Mouse (Mus musculus): ENCODE results near the gene Phrf1.

DNA sequence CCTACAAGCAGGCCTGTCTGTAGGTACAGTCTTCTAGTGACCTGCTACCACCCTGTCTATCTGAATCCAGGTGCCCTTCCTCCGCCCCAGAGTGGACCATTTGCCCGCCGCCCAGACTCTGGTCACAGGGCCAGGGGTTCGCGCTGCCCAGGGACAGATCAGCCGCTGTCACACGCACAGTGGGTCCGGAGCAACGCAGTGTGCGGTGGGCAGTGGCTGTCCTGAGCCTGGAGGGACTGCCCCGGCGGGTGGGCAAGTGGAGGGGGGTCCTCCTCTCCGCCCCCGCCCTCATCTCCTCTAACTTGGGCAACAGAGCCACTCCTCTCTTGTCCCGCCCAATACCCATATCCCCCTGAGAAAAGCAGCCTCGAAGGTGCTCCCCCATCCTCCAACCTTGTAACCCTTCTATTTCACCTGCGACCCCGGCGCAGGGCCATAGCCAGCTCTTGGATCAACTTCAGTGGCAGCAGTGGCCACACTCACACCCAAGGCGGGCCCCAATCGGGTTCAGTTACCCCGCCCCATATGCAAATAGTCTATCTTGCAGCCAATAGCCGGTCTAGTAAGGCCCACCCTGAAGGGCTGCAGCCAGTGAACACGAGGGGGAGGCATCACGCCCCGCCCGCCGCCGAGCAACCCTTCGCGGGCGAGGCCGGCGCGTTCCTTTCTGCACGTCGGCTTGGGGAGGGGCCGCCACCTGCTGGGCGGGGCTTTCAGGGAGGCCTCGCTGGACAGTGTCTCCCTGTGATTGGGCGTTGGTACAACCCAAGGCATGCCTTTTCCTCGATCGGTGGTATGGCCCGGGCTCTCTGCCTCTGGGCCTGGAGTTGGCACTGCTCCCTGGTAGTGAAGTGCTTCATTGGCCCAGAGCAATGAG, 7.1 kb upstream of the Phrf1 start:
- TF ChIP-seq BHLHE40 (IDR thresholded peaks at IDR 0.05; ENCODE audit: borderline replicate concordance, low read depth, low read length) (no peak), POLR2AphosphoS5 (IDR thresholded peaks at IDR 0.05; ENCODE audit: borderline replicate concordance, low read depth, low read length) (no peak), TCF12 (IDR thresholded peaks at IDR 0.05; ENCODE audit: low read depth, low read length) (0 out of 2 replicates have a peak, but pooled peaks have one; percentile 7), ETS1 (IDR thresholded peaks at IDR 0.05; ENCODE audit: low read depth, low read length) (no peak), CTCF (IDR thresholded peaks at IDR 0.05 in 2 of 3, conservative IDR thresholded peaks at IDR 0.05 in 1 of 3; ENCODE audit: control insufficient read depth in 1 of 3, insufficient read depth in 1 of 3, low read depth in 2 of 3, low read length in 3 of 3, poor library complexity in 1 of 3, severe bottlenecking in 1 of 3) (no peak)

Data from MEL (cell line).